Mouse (Mus musculus): ENCODE measurements around the gene Fcgbp.

DNA sequence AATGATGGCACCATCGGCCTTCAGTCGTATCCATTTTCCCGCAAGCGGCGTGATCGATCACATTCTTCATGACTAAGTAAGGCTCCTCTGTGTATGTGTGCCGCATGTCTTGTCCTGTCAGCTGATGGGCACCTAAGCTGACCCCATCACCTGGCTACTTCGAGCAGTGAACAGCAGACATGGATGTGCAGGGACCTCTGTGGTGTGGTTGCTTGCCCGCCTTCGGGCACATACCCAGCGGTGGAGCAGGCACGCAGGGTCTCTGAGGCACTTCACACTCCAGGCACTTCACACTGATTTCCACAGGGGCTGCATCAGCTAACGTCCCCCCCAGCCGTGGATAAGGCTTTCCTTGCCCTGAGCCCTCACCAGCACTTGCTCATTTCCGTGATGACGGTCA, 28.1 kb downstream of the Fcgbp start:
- no peak for TF ChIP-seq CTCF (IDR thresholded peaks at IDR 0.05; ENCODE audit: low read depth)
- no peak for TF ChIP-seq EP300 (IDR thresholded peaks at IDR 0.05; ENCODE audit: low read depth)

Data from liver, postnatal 0 days (tissue).